Mouse (Mus musculus) heart, adult 2 months (tissue): ENCODE measurements around the gene Elmo1.

Experiments
- CTCF ChIP-seq: fragments of 200-600 bp; IDR thresholded peaks from 2 replicates; pipeline ENCODE4 v1.8.1; 2022; ENCODE audit warnings: antibody characterized with exemption, mild to moderate bottlenecking, moderate library complexity
- EP300 ChIP-seq: fragments of 200-500 bp; IDR thresholded peaks from 2 replicates; pipeline ENCODE4 v1.6.1; 2011; ENCODE audit warnings: low read depth, low read length, control low read depth; ENCODE audit not compliant: insufficient read depth
- POLR2A ChIP-seq: fragments of 200-500 bp; IDR thresholded peaks from 2 replicates; pipeline ENCODE4 v1.6.1; 2011; ENCODE audit warnings: mild to moderate bottlenecking, low read depth, low read length, control low read depth; ENCODE audit not compliant: insufficient read depth

- no peak for TF ChIP-seq CTCF
- TF ChIP-seq POLR2A = no peak
- no peak for TF ChIP-seq EP300
These were observed 116.7 kb downstream of the Elmo1 start for GRCm38 (mm10) chr13:20207126-20207525.
